Mouse (Mus musculus) intestine, postnatal 0 days (tissue): ENCODE data around the gene Olfr978. TPM values are rescaled to one million over a fixed set of nuclear protein-coding genes. Genes with fewer than 3 reads are reported as not detected.

ENCODE experiments used
- ATAC-seq: fragments of 200-750 bp; cut with Nextera tagmentation; 2 replicates; pipeline ENCODE4 v1.8.0; 2017; ENCODE audit warnings: mild to moderate bottlenecking, moderate TSS enrichment, moderate library complexity
- H3K27ac ChIP-seq: fragments of 300-500 bp; sonication (generic); 2 replicates; pipeline ENCODE4 v1.5.1; 2014; ENCODE audit warnings: mild to moderate bottlenecking, low read depth, low read length, moderate library complexity
- H3K27me3 ChIP-seq: fragments of 300-500 bp; sonication (generic); replicated peaks from 2 replicates; pipeline ENCODE4 v1.6.1; 2014; ENCODE audit warnings: low read length, mixed read lengths; ENCODE audit not compliant: control insufficient read depth, insufficient read depth
- H3K36me3 ChIP-seq: fragments of 300-500 bp; sonication (generic); 2 replicates; pipeline ENCODE4 v1.6.1; 2014; ENCODE audit warnings: mild to moderate bottlenecking, moderate library complexity; ENCODE audit not compliant: control insufficient read depth, insufficient read depth
- H3K4me1 ChIP-seq: fragments of 300-500 bp; sonication (generic); replicated peaks from 2 replicates; pipeline ENCODE4 v1.6.1; 2014; ENCODE audit warnings: antibody characterized with exemption, low read length, mixed read lengths; ENCODE audit not compliant: control insufficient read depth, insufficient read depth
- H3K4me2 ChIP-seq: fragments of 300-500 bp; sonication (generic); replicated peaks from 2 replicates; pipeline ENCODE4 v1.6.1; 2014; ENCODE audit warnings: low read depth, mild to moderate bottlenecking, moderate library complexity
- H3K4me3 ChIP-seq: fragments of 300-500 bp; sonication (generic); 2 replicates; pipeline ENCODE4 v1.5.1; 2014; ENCODE audit warnings: low read depth, low read length
- H3K9ac ChIP-seq: fragments of 300-500 bp; sonication (generic); 2 replicates; pipeline ENCODE4 v1.6.1; 2014; ENCODE audit warnings: mild to moderate bottlenecking, low read depth, low read length
- H3K9me3 ChIP-seq: fragments of 300-500 bp; sonication (generic); 2 replicates; pipeline ENCODE4 v1.6.1; 2016; ENCODE audit warnings: mixed run types; ENCODE audit not compliant: control insufficient read depth
- CTCF ChIP-seq: sonication (generic); IDR thresholded peaks from 2 replicates; pipeline ENCODE4 v1.5.1; 2016; ENCODE audit warnings: low read depth, mild to moderate bottlenecking, control low read depth, antibody characterized with exemption, moderate library complexity
- WGBS: fragments of 180-500 bp; shearing (Covaris S2); extraction: QIAGEN DNeasy Blood & Tissue Kit; methylation state at CpG from one replicate; pipeline ENCODE4 v1.1.7; 2014; 5-methylcytosine and 5-hydroxymethylcytosine counted together
- polyA plus RNA-seq: library from polyadenylated mRNA; unstranded; fragments of >200 nt; fragmentation: Nextera tagmentation; extraction: Ambion mirVana; gene quantifications from 2 replicates; pipeline ENCODE4 v1.2.1, GENCODE M21; 2015

Gene Olfr978
- polyA plus RNA-seq, 1 experiment from 2014 or later = not detected

- Histone ChIP-seq H3K4me1 (no peaks in the 10 kb centered on the region), H3K9ac (no peak within 1 kb of the TSS), H3K4me3 (no peak within 1 kb of the TSS), H3K27ac (no peak within 1 kb of the TSS), H3K27me3 (no peaks in the 10 kb centered on the region), H3K36me3 (no peaks in the 10 kb centered on the region), H3K9me3 (no peaks in the 10 kb centered on the region), H3K4me2 (no peak within 1 kb of the TSS)
- ATAC-seq = no peak
- WGBS = 68% methylated on average over 2 of the region's 2 CpGs
- TF ChIP-seq CTCF = no peak
Observed at GRCm38 (mm10) chr9:40021164-40021563, 29.3 kb downstream of the Olfr978 start, which contains the start of gene Olfr981. Gene Olfr981, plus strand, starts transcription at chr9:40021464.

Other genes with a start within 250 kb of the Olfr978 start
- gene Olfr967, start 245.9 kb upstream of the Olfr978 start, polyA plus RNA-seq = not detected in 2 replicates
- gene Olfr968, start 208.9 kb upstream of the Olfr978 start, polyA plus RNA-seq = not detected in 2 replicates
- gene Olfr969, start 201.2 kb upstream of the Olfr978 start, polyA plus RNA-seq = not detected in 2 replicates
- gene Olfr970, start 183.3 kb upstream of the Olfr978 start, polyA plus RNA-seq = not detected in 2 replicates
- gene Olfr971, start 155.2 kb upstream of the Olfr978 start, polyA plus RNA-seq = not detected in 2 replicates
- not detected in 2 replicates for gene Olfr972, start 125.7 kb upstream of the Olfr978 start, polyA plus RNA-seq
- gene Olfr229, start 84.8 kb upstream of the Olfr978 start, polyA plus RNA-seq = not detected in 2 replicates
- not detected in 2 replicates for gene Olfr974, start 54.6 kb upstream of the Olfr978 start, polyA plus RNA-seq
- gene Olfr975, start 40.1 kb upstream of the Olfr978 start, polyA plus RNA-seq = not detected in 2 replicates
- gene Olfr976, start 31.0 kb upstream of the Olfr978 start, polyA plus RNA-seq = not detected in 2 replicates
- not detected in 2 replicates for gene Olfr979, start 11.4 kb downstream of the Olfr978 start, polyA plus RNA-seq
- gene Olfr980, start 17.5 kb downstream of the Olfr978 start, polyA plus RNA-seq = not detected in 2 replicates
- gene Olfr981, start 29.4 kb downstream of the Olfr978 start, polyA plus RNA-seq = not detected in 2 replicates
- gene Olfr982, start 81.7 kb downstream of the Olfr978 start, polyA plus RNA-seq = not detected in 2 replicates
- gene Olfr983, start 101.5 kb downstream of the Olfr978 start, polyA plus RNA-seq = not detected in 2 replicates
- not detected in 2 replicates for gene Olfr984, start 122.1 kb downstream of the Olfr978 start, polyA plus RNA-seq
- gene Olfr985, start 138.1 kb downstream of the Olfr978 start, polyA plus RNA-seq = not detected in 2 replicates
- gene Tmem225, start 156.0 kb downstream of the Olfr978 start, polyA plus RNA-seq = not detected in 2 replicates
- gene Olfr986, start 188.8 kb downstream of the Olfr978 start, polyA plus RNA-seq = not detected in 2 replicates
- gene Zfp202, start 200.2 kb downstream of the Olfr978 start, polyA plus RNA-seq = 1.1 TPM in 2 replicates